Mouse (Mus musculus): Measurements from ENCODE around the gene Rpa1. TPM values are rescaled to one million over a fixed set of nuclear protein-coding genes. Genes with fewer than 3 reads are reported as not detected.
A peak's percentile ranks its signal among the peaks of the same experiment; 100 is the strongest.

Rpa1 gene
- polyA plus RNA-seq, 1 experiment, result 21.3 TPM

DNA sequence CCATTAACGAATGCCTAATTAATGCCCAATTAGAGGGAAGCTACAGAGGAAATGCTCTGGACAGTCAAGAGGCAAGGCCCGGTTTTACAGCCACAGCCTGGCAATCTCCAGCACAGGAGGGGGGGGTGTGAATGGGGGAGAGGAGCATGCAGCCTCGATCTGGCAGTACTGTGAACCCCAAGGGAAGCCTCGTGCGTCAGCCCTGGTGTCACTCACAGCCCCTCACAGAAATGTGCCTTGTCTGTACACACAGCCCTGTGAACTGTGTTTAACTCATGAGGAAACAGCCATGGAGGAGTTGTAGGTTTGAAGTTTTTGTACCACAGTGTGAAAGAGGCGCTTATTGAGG is 84.2 kb downstream of the Rpa1 start:
- no peak overlapping the region for H3K4me3 ChIP-seq (ENCODE audit: insufficient read depth, low read depth, low read length)
- DNase-seq, result no peak
- H3K36me3 ChIP-seq (ENCODE audit: control insufficient read depth, insufficient read depth, low read length), result no peaks in the 10 kb centered on the region
- 0 out of 2 replicates have a peak overlapping the region, but pooled peaks have one; percentile 0 for H3K27ac ChIP-seq (ENCODE audit: insufficient read depth, low read depth, low read length)
- peaks cover 15% of the 10 kb centered on the region; the same call in 1 of the 2 replicates for H3K4me1 ChIP-seq (ENCODE audit: control insufficient read depth, insufficient read depth, low read length)
- 73% methylated on average over 6 of the region's 6 CpGs for WGBS
- no peaks in the 10 kb centered on the region for H3K27me3 ChIP-seq (replicated peaks; ENCODE audit: control insufficient read depth, insufficient read depth, low read length)
- TF ChIP-seq CTCF (conservative IDR thresholded peaks at IDR 0.05; ENCODE audit: insufficient read depth, insufficient read length, low read depth, low read length), result no peak
- no peak for TF ChIP-seq POLR2A (IDR thresholded peaks at IDR 0.05; ENCODE audit: low read depth, low read length)

DNA sequence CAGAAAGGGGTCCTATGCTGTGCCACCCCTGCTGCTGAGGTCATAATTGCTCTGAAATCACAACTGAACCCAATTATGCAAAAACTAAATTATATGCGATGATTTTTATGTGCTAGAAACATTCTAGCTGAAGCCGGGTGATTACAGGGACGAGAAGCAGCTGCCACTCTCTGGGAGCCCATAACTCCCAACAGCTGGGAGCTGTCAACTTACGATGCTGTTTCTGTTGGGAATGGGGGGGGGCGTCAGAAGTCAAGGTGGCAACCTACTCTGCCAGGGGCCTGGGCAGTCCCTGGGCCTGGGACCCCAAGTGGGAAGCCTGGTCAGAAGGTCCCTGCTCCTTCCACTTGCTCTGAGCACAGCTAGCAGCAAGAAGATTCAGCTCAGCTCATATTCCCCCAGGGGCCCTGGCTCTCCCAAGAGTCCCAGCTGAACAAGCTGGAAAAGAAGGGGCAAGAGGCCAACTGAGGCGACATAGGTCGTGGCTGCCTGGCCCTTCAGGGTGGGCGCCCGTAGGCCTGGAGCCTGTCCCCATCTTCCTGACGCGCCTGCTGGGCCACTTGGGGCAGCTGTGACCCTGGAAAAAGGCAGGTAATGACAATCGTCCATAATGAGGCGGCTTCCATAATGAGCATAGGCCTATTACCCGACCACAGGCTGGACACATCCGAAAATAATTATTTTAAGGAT is 84.7 kb downstream of the Rpa1 start:
- Histone ChIP-seq H3K36me3 (ENCODE audit: control insufficient read depth, insufficient read depth, low read length) (no peaks in the 10 kb centered on the region), H3K27ac (ENCODE audit: insufficient read depth, low read depth, low read length) (peak overlapping the region; percentile 47), H3K4me3 (ENCODE audit: insufficient read depth, low read depth, low read length) (no peak overlapping the region), H3K27me3 (replicated peaks; ENCODE audit: control insufficient read depth, insufficient read depth, low read length) (no peaks in the 10 kb centered on the region), H3K4me1 (ENCODE audit: control insufficient read depth, insufficient read depth, low read length) (peaks cover 12% of the 10 kb centered on the region; the same call in 1 of the 2 replicates)
- 75% methylated on average over 15 of the region's 15 CpGs for WGBS
- DNase-seq, result peak; percentile 56
- TF ChIP-seq CTCF (conservative IDR thresholded peaks at IDR 0.05; ENCODE audit: insufficient read depth, insufficient read length, low read depth, low read length) (no peak), POLR2A (IDR thresholded peaks at IDR 0.05; ENCODE audit: low read depth, low read length) (no peak)

DNA sequence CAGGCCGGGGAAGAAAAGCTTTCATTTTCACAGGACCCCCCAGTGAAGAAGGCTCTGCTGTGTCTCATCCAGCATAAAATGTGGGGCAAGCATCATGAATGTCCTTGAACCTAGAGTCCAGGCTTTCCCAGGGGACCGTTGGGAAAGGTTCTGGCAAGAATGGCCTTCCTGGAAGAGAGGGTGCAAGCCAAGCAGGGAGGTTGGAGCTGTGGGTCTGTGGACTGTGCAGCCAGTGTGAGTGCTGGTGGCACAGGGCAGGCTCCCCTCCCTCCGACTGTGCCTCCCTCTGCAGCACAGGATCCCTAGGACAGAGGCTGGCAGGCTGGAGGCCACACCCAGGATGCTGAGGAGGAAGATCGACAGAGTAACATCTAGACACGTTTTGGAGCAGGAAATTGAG is 85.3 kb downstream of the Rpa1 start:
- peak overlapping the region; percentile 46 for H3K27ac ChIP-seq (ENCODE audit: insufficient read depth, low read depth, low read length)
- H3K4me3 ChIP-seq (ENCODE audit: insufficient read depth, low read depth, low read length), result no peak overlapping the region
- TF ChIP-seq CTCF (conservative IDR thresholded peaks at IDR 0.05; ENCODE audit: insufficient read depth, insufficient read length, low read depth, low read length), result no peak
- no peak for TF ChIP-seq POLR2A (IDR thresholded peaks at IDR 0.05; ENCODE audit: low read depth, low read length)
- 51% methylated on average over 5 of the region's 5 CpGs for WGBS
- no peaks in the 10 kb centered on the region for H3K27me3 ChIP-seq (replicated peaks; ENCODE audit: control insufficient read depth, insufficient read depth, low read length)
- H3K36me3 ChIP-seq (ENCODE audit: control insufficient read depth, insufficient read depth, low read length), result no peaks in the 10 kb centered on the region
- no peak for DNase-seq
- peaks cover 8% of the 10 kb centered on the region; the same call in 1 of the 2 replicates for H3K4me1 ChIP-seq (ENCODE audit: control insufficient read depth, insufficient read depth, low read length)

DNA sequence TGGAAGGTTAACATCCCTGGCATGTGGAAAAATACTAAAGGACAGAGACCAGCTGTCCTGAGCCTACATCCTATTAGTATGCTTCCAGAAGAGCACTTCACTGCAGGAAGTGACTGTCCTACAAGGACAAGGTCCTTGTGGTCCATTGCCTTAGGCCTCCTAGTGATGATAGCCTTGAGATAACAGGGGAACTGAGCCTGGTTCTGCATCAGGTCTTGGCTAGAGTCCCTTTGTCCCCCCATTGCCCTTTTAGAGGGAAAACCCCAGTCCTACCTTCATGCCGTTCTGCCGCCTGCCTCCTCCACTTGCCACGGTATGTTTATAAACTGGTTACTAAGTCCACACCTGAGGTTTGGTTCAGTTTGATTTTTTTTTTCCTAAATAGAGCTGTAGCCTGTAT is 85.9 kb downstream of the Rpa1 start:
- 77% methylated on average over 3 of the region's 3 CpGs for WGBS
- H3K4me1 ChIP-seq (ENCODE audit: control insufficient read depth, insufficient read depth, low read length), result peaks cover 2% of the 10 kb centered on the region; the same call in 1 of the 2 replicates
- no peak overlapping the region for H3K27ac ChIP-seq (ENCODE audit: insufficient read depth, low read depth, low read length)

DNA sequence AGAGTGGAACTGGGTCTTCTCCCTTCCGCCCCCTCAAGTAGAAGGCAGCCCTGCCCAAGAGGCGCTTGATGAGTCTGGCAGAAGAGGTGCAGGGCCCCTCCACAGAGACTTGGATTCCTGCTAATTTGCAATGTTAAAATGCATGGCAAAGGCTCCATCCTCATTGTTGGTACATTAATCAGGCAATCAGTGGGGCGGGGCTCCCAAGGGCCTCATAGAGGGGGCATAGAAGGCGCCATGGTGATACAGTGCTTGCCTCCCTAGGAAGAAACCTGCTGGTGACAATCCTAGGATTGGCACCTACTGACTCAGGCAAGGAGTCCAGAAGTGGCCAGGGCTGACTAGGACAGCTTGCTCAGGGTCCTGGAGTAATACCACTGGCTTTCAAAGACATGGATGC is 86.4 kb downstream of the Rpa1 start:
- no peak overlapping the region for H3K27ac ChIP-seq (ENCODE audit: insufficient read depth, low read depth, low read length)
- no peak overlapping the region for H3K4me3 ChIP-seq (ENCODE audit: insufficient read depth, low read depth, low read length)
- no peaks in the 10 kb centered on the region for H3K4me1 ChIP-seq (ENCODE audit: control insufficient read depth, insufficient read depth, low read length)
- no peak for DNase-seq
- WGBS, result 91% methylated on average over 4 of the region's 4 CpGs
- no peaks in the 10 kb centered on the region for H3K36me3 ChIP-seq (ENCODE audit: control insufficient read depth, insufficient read depth, low read length)
- H3K27me3 ChIP-seq (replicated peaks; ENCODE audit: control insufficient read depth, insufficient read depth, low read length), result no peaks in the 10 kb centered on the region
- TF ChIP-seq CTCF (conservative IDR thresholded peaks at IDR 0.05; ENCODE audit: insufficient read depth, insufficient read length, low read depth, low read length), result no peak
- TF ChIP-seq POLR2A (IDR thresholded peaks at IDR 0.05; ENCODE audit: low read depth, low read length), result no peak

More for the DNA sequence above, 85.9 kb downstream of the Rpa1 start:
- H3K27me3 ChIP-seq (replicated peaks; ENCODE audit: control insufficient read depth, insufficient read depth, low read length), result no peaks in the 10 kb centered on the region
- H3K36me3 ChIP-seq (ENCODE audit: control insufficient read depth, insufficient read depth, low read length), result no peaks in the 10 kb centered on the region
- H3K4me3 ChIP-seq (ENCODE audit: insufficient read depth, low read depth, low read length), result no peak overlapping the region
- DNase-seq, result no peak
- TF ChIP-seq POLR2A (IDR thresholded peaks at IDR 0.05; ENCODE audit: low read depth, low read length) (no peak), CTCF (conservative IDR thresholded peaks at IDR 0.05; ENCODE audit: insufficient read depth, insufficient read length, low read depth, low read length) (no peak)

DNA sequence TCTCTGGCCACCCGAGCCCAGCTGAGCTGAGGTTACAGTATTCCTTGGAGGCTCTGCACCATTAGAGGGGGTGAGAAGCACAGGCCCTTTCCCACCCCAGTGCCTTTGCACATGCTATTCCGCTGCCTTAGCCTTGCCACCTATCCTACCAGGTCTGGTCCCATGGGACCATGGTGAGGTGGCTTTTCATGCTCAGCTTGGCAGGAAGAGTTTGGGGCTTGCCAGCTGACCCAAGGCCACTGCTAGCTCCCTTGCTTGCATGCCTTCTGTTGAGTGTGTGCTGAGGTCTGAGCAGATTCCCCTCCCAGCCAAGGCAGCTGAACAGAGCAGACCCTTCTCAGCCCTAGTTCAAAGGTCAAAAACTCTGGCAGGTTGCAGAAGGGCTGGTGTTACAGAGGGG is 87.1 kb downstream of the Rpa1 start:
- 88% methylated on average over 2 of the region's 2 CpGs for WGBS
- H3K4me1 ChIP-seq (ENCODE audit: control insufficient read depth, insufficient read depth, low read length), result no peaks in the 10 kb centered on the region
- no peak overlapping the region for H3K27ac ChIP-seq (ENCODE audit: insufficient read depth, low read depth, low read length)
- no peak for DNase-seq
- H3K27me3 ChIP-seq (replicated peaks; ENCODE audit: control insufficient read depth, insufficient read depth, low read length), result no peaks in the 10 kb centered on the region
- no peaks in the 10 kb centered on the region for H3K36me3 ChIP-seq (ENCODE audit: control insufficient read depth, insufficient read depth, low read length)
- H3K4me3 ChIP-seq (ENCODE audit: insufficient read depth, low read depth, low read length), result no peak overlapping the region
- TF ChIP-seq CTCF (conservative IDR thresholded peaks at IDR 0.05; ENCODE audit: insufficient read depth, insufficient read length, low read depth, low read length) (no peak), POLR2A (IDR thresholded peaks at IDR 0.05; ENCODE audit: low read depth, low read length) (no peak)

DNA sequence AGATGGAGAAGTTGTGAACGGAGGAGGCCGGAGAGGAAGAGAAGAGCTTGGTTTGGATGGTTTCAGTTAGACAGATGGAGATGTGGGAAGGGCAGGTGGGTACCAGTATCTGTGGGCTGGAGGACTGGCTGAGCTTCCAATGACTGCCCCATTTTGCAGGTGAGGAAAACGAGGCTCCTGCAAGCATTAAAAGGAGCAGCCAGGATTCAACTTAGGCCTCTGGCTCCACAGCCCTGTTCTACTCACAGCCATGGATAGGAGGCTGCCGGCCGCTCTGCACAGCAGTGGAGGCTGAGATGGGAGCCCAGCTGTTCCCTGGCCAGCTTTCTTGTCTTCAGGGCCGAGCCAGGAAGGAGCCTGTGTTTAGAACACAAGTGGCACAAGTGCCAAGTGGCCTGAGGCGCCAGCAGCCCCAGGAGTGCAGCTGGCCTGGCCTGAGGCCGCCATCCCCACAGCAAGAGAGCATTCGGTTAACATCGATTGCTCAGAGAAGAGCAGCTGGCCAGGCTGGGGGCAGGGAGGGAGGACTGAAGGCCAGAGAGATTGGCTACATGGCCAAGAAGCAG is 88.0 kb downstream of the Rpa1 start:
- Histone ChIP-seq H3K4me3 (ENCODE audit: insufficient read depth, low read depth, low read length) (no peak overlapping the region), H3K36me3 (ENCODE audit: control insufficient read depth, insufficient read depth, low read length) (no peaks in the 10 kb centered on the region), H3K4me1 (ENCODE audit: control insufficient read depth, insufficient read depth, low read length) (no peaks in the 10 kb centered on the region), H3K27me3 (replicated peaks; ENCODE audit: control insufficient read depth, insufficient read depth, low read length) (no peaks in the 10 kb centered on the region), H3K27ac (ENCODE audit: insufficient read depth, low read depth, low read length) (no peak overlapping the region)
- TF ChIP-seq CTCF (conservative IDR thresholded peaks at IDR 0.05; ENCODE audit: insufficient read depth, insufficient read length, low read depth, low read length), result no peak
- TF ChIP-seq POLR2A (IDR thresholded peaks at IDR 0.05; ENCODE audit: low read depth, low read length), result no peak
- DNase-seq, result no peak
- 75% methylated on average over 10 of the region's 10 CpGs for WGBS

Data from kidney, adult 2 months (tissue).